Mouse (Mus musculus): ENCODE measurements around the gene 4930404N11Rik.

DNA sequence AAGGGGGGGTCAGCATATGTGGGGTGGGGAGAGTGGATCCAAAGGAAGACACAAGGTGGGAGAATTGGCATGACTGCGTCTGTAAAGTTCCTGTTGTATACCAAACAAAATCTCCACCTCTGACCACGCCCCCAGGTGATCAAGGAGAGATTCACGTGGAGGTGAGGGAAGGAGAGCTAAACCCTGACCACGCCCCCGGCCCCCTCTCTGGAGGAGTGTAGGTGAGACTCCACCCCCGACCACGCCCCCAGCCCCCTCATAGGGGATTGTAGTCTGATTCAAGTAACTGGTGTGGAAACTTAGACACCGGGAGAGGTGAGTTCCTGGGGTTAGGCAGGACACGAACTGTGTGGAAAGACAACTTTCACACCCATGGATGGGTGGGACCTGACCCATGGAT, 38.5 kb upstream of the 4930404N11Rik start:
- TF ChIP-seq GATA1 (IDR thresholded peaks at IDR 0.05; ENCODE audit: low read length) (no peak), TAL1 (IDR thresholded peaks at IDR 0.05; ENCODE audit: low read length) (no peak)
